Mouse (Mus musculus) left cerebral cortex, postnatal 14 days (tissue): ENCODE measurements around the gene Cep55. TPM values are rescaled to one million over a fixed set of nuclear protein-coding genes. Genes with fewer than 3 reads are reported as not detected.

Experiments
- DNase-seq, 2 experiments: peaks; one replicate each; pipeline ENCODE4 v3.0.0; 2021 to 2022; ENCODE audit warnings: low spot score in 2 of 2, mixed read lengths in 1 of 2
- intact Hi-C: fragments of 180-260 bp; cut with DNase I; formaldehyde crosslinking; loops from one replicate; pipeline ENCODE4 v1.15.1; 2025
- long read RNA-seq, 2 experiments: library from polyadenylated mRNA; stranded (forward); transcript quantifications; one replicate each; pipeline ENCODE4 v2.0.0; 2021
- total RNA-seq, 2 experiments: library from RNA; stranded (reverse); gene quantifications; 2 replicates each; pipeline ENCODE4 v1.2.3; 2021

Gene Cep55
- under 1 TPM; 0.57 to 0.66 TPM for total RNA-seq
- long read RNA-seq, experiment 1: 0 reads
- long read RNA-seq, experiment 2: 0 reads

GRCm38 (mm10) chr19:38054720-38055192 lies at the start of gene Cep55:
TSS of gene Cep55 (plus strand) at chr19:38055011.
- intact Hi-C loops: loop anchor here (10.0 kb wide), 1 partner anchor 140 kb away; no protein-coding TSS in a partner anchor
- DNase-seq: peak; percentile 94

- no peak for DNase-seq
- intact Hi-C loops: no loop called here
Observed at GRCm38 (mm10) chr19:38011379-38011778, 43.4 kb upstream of the Cep55 start.

- DNase-seq: no peak
- intact Hi-C loops: no loop called here
Observed at GRCm38 (mm10) chr19:38014443-38014842, 40.4 kb upstream of the Cep55 start.

- DNase-seq: peak; percentile 67 to 94
- intact Hi-C loops: no loop called here
Observed at GRCm38 (mm10) chr19:38015180-38015872, 39.5 kb upstream of the Cep55 start.

GRCm38 (mm10) chr19:38015873-38016254 lies 38.9 kb upstream of the Cep55 start:
- intact Hi-C loops: no loop called here
- DNase-seq: no peak

- DNase-seq: no peak
- intact Hi-C loops: no loop called here
Observed at GRCm38 (mm10) chr19:38022710-38023109, 32.1 kb upstream of the Cep55 start.

- no peak for DNase-seq
- intact Hi-C loops: no loop called here
Observed at GRCm38 (mm10) chr19:38023603-38024002, 31.2 kb upstream of the Cep55 start.

GRCm38 (mm10) chr19:38025254-38026041 lies 29.4 kb upstream of the Cep55 start:
- no peak for DNase-seq
- intact Hi-C loops: no loop called here

GRCm38 (mm10) chr19:38026211-38026624 lies 28.6 kb upstream of the Cep55 start:
- intact Hi-C loops: no loop called here
- DNase-seq: no peak

- intact Hi-C loops: no loop called here
- DNase-seq: no peak
Observed at GRCm38 (mm10) chr19:38027389-38027788, 27.4 kb upstream of the Cep55 start.

- intact Hi-C loops: no loop called here
- DNase-seq: no peak
Observed at GRCm38 (mm10) chr19:38027881-38028521, 26.8 kb upstream of the Cep55 start.

- DNase-seq: no peak
- intact Hi-C loops: no loop called here
Observed at GRCm38 (mm10) chr19:38029292-38029691, 25.5 kb upstream of the Cep55 start.

GRCm38 (mm10) chr19:38029871-38030270 lies 24.9 kb upstream of the Cep55 start:
- intact Hi-C loops: no loop called here

GRCm38 (mm10) chr19:38030673-38031137 lies 24.1 kb upstream of the Cep55 start:
- intact Hi-C loops: no loop called here
- DNase-seq: peak in 1 of 2 experiments; percentile 26

More at GRCm38 (mm10) chr19:38029871-38030270, 24.9 kb upstream of the Cep55 start:
- DNase-seq: no peak

- intact Hi-C loops: no loop called here
- DNase-seq: no peak
Observed at GRCm38 (mm10) chr19:38031144-38031543, 23.7 kb upstream of the Cep55 start.

- intact Hi-C loops: no loop called here
- no peak for DNase-seq
Observed at GRCm38 (mm10) chr19:38032993-38033734, 21.6 kb upstream of the Cep55 start.

- no peak for DNase-seq
- intact Hi-C loops: no loop called here
Observed at GRCm38 (mm10) chr19:38033735-38034057, 21.1 kb upstream of the Cep55 start.

- intact Hi-C loops: no loop called here
- DNase-seq: no peak
Observed at GRCm38 (mm10) chr19:38034696-38035095, 20.1 kb upstream of the Cep55 start.

GRCm38 (mm10) chr19:38035766-38036165 lies 19.0 kb upstream of the Cep55 start:
- intact Hi-C loops: no loop called here
- no peak for DNase-seq
